21 mouse cellular contexts compared by ENCODE assay signal in the genomic region with DNA sequence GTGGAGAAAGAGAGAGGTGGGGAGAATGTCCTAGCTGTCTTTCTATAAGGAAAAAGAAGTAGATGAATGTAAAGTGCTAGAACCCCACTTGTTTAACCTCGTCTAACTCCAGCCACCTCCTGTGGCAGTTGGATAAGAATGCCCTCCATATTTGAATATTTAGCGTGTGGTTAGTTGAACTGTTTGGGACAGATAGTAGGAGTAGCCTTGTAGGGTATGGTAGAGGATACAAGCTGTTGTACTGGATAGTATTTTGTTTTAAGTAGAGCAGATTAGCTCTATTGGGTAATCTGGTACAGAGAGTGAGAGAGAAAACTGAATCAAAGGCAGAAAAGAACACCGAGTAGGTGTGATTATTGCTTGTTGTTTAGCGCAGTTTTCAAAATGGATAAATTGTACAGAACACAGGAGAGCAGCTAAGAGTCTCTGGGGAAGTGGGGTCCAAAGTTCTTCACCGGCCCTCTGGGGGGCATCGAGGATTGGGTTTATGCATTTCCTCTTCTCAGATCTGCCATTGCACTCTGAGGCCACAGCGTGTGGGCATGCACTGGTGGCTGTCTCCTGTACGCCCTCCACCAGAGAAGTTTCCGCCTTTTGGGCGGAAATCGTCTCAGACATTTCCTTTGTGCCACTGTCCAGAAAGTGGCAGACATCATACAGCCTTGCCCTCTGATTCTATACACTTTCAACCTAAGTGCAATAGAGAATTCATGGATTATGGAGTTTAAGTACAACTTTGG.
A peak's percentile ranks its signal among the peaks of the same experiment; 100 is the strongest.
DNase-seq lines count a peak whose midpoint lies in the region; ATAC-seq and TF ChIP-seq lines count a peak whose summit lies in the region.
"Had no signal": no experiment of that assay in that cellular context is flagged by ENCODE, and none has a peak within 500 bp of the region (broad histone marks: within the 10 kb centered on the region; RNA-seq: fewer than 3 reads in every experiment).

No protein-coding gene starts in this region.

- 37% methylated on average over 11 of the region's 11 CpGs for WGBS in spleen, adult 2 months
- WGBS in kidney, embryonic 14.5 days, result 94% methylated on average over 11 of the region's 11 CpGs

- ATAC-seq in granulocyte monocyte progenitor cell, adult 5-6 weeks (replicated peaks; ENCODE audit: poor library complexity, severe bottlenecking), result peak; percentile 78
- ATAC-seq in kidney, embryonic 14.5 days (ENCODE audit: low FRiP score, low TSS enrichment), result no peak
- ATAC-seq: forebrain, embryonic 16.5 days; intestine, embryonic 16.5 days; midbrain, embryonic 13.5 days had no signal

- H3K9me3 ChIP-seq in kidney, embryonic 14.5 days (ENCODE audit: control insufficient read depth, low read length), result no peaks in the 10 kb centered on the region
- H3K9me3 ChIP-seq: embryonic facial prominence, embryonic 12.5 days; heart, embryonic 15.5 days; hindbrain, embryonic 10.5 days; midbrain, embryonic 13.5 days had no signal

- TF ChIP-seq CTCF in spleen, adult 2 months (IDR thresholded peaks at IDR 0.05; ENCODE audit: extremely low read depth, insufficient read depth, insufficient read length, insufficient replicate concordance), result no peak

- no peak overlapping the region for H3K4me3 ChIP-seq in spleen, adult 2 months (ENCODE audit: extremely low read depth, insufficient read depth, insufficient read length)
- no peak overlapping the region for H3K4me3 ChIP-seq in kidney, embryonic 14.5 days (ENCODE audit: low read length)
- H3K4me3 ChIP-seq: embryonic facial prominence, embryonic 12.5 days; gastrocnemius, adult 2 months; heart, embryonic 15.5 days; hindbrain, embryonic 10.5 days; midbrain, embryonic 13.5 days; myocyte had no signal

- TF ChIP-seq POLR2A in spleen, adult 2 months (IDR thresholded peaks at IDR 0.05; ENCODE audit: low read depth, low read length), result no peak

- no peaks in the 10 kb centered on the region for H3K36me3 ChIP-seq in spleen, adult 2 months (ENCODE audit: control insufficient read depth, insufficient read depth, low read length)
- H3K36me3 ChIP-seq in kidney, embryonic 14.5 days (ENCODE audit: control insufficient read depth, insufficient read depth, low read length), result no peaks in the 10 kb centered on the region
- H3K36me3 ChIP-seq: embryonic facial prominence, embryonic 12.5 days; heart, embryonic 15.5 days; hindbrain, embryonic 10.5 days; midbrain, embryonic 13.5 days had no signal

- H3K9ac ChIP-seq in kidney, embryonic 14.5 days (ENCODE audit: low read depth, low read length), result no peak overlapping the region
- H3K9ac ChIP-seq: embryonic facial prominence, embryonic 12.5 days; heart, embryonic 15.5 days; lung, embryonic 14.5 days; midbrain, embryonic 13.5 days had no signal

- DNase-seq in spleen, adult 2 months (ENCODE audit: low read depth in 1 of 2, low spot score in 2 of 2), result peak; percentile 52 to 64
- no peak for DNase-seq in spleen, postnatal 4 days (ENCODE audit: low spot score in 2 of 2)
- peak; percentile 13 to 55 for DNase-seq in natural killer cell, adult 2 months (ENCODE audit: low spot score in 2 of 2)
- peak; percentile 55 for DNase-seq in thymus, postnatal 4 days
- DNase-seq in kidney, postnatal 36 days, result no peak
- DNase-seq in testis, postnatal 14 days (ENCODE audit: low spot score), result no peak
- DNase-seq: cerebellum, adult 2 months; gastrocnemius, adult 2 months; heart, adult 18-20 months; kidney, postnatal 10 days; lung, embryonic 14.5 days; lung, postnatal 4 days had no signal

- H3K4me2 ChIP-seq in kidney, embryonic 14.5 days (replicated peaks; ENCODE audit: low read depth, low read length), result no peak overlapping the region
- H3K4me2 ChIP-seq: embryonic facial prominence, embryonic 12.5 days; heart, embryonic 15.5 days; lung, embryonic 14.5 days; midbrain, embryonic 13.5 days had no signal

- H3K27me3 ChIP-seq in spleen, adult 2 months (ENCODE audit: control insufficient read depth, insufficient read depth, low read length), result no peaks in the 10 kb centered on the region
- H3K27me3 ChIP-seq in kidney, embryonic 14.5 days (ENCODE audit: control insufficient read depth, insufficient read depth, low read length), result no peaks in the 10 kb centered on the region
- H3K27me3 ChIP-seq: embryonic facial prominence, embryonic 12.5 days; heart, embryonic 15.5 days; midbrain, embryonic 13.5 days had no signal

- peaks cover 21% of the 10 kb centered on the region; the same call in 1 of the 2 replicates for H3K4me1 ChIP-seq in spleen, adult 2 months (ENCODE audit: control insufficient read depth, insufficient read depth, insufficient read length)
- no peaks in the 10 kb centered on the region for H3K4me1 ChIP-seq in kidney, embryonic 14.5 days (ENCODE audit: control insufficient read depth, insufficient read depth, low read length)
- H3K4me1 ChIP-seq: embryonic facial prominence, embryonic 12.5 days; heart, embryonic 15.5 days had no signal

- H3K27ac ChIP-seq in spleen, adult 2 months (ENCODE audit: insufficient read depth, low read length), result no peak overlapping the region; the same call in 1 of the 2 replicates
- H3K27ac ChIP-seq in kidney, embryonic 14.5 days (ENCODE audit: low read depth, low read length), result no peak overlapping the region
- H3K27ac ChIP-seq: embryonic facial prominence, embryonic 12.5 days; gastrocnemius, adult 2 months; heart, embryonic 15.5 days; hindbrain, embryonic 10.5 days; midbrain, embryonic 13.5 days had no signal

Comparison
In these comparisons a context has a peak if more than half of its experiments do, and no peak if none do; other contexts are left out.
1. DNase-seq: peak in spleen, adult 2 months (2 of 2), natural killer cell, adult 2 months (2 of 2) and thymus, postnatal 4 days (single experiment); none in spleen, postnatal 4 days (0 of 2), kidney, postnatal 36 days (0 of 2) and testis, postnatal 14 days (single experiment).